Mouse (Mus musculus): ENCODE data around the gene Uchl3. TPM values are rescaled to one million over a fixed set of nuclear protein-coding genes. Genes with fewer than 3 reads are reported as not detected.

The Uchl3 gene
- total RNA-seq (2023; ENCODE audit: inconsistent age), result 55.6 to 64.8 TPM (median 57.4 TPM) in 4 replicates

DNA sequence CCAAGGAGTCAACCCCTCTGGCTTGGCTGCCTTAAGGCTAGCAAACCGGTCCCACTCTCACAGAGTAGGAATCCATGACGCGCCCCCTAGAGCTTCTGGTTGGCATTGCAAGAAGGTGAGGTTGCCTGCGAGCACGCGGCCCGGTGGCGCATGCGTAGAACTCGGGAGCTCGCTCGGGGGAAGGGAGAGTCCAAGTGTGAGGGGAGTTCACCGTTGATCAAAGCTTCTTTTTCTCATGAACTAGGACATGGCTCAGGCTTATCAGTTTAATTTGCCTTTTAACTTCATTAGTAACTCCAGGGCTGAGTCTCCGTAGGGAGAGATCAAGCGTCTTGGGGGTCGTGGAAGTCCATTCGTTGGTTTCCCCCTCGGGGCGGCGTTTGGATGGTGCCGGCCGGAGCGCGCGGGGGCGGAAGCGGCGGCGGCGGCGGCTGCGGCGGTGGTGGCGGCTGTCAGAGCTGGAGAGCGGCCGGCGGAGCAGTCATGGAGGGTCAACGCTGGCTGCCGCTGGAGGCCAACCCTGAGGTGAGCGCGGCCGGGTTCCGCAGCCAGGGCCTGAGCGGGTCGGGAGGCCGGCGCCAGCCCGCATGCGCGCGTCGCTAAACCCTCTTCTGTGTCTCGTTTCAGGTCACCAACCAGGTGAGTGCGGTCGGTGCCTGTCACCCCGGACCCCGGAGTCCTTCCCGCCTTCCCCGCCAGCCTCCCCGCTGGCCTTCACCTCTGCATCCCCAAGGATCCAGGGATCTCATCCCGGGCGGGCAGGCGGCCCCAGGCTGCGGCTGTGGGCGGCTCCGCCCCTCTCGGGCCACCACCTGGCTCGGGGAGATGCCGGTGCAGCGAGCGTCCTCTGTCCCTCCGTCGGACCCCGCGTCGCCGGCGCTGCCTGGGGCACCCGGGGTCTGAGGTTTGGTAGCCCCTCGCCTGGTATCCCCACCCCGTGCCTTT, at the start of gene Uchl3:
Gene Uchl3, plus strand, starts transcription at position 387 of the 945 bp plus-strand sequence.

DNA sequence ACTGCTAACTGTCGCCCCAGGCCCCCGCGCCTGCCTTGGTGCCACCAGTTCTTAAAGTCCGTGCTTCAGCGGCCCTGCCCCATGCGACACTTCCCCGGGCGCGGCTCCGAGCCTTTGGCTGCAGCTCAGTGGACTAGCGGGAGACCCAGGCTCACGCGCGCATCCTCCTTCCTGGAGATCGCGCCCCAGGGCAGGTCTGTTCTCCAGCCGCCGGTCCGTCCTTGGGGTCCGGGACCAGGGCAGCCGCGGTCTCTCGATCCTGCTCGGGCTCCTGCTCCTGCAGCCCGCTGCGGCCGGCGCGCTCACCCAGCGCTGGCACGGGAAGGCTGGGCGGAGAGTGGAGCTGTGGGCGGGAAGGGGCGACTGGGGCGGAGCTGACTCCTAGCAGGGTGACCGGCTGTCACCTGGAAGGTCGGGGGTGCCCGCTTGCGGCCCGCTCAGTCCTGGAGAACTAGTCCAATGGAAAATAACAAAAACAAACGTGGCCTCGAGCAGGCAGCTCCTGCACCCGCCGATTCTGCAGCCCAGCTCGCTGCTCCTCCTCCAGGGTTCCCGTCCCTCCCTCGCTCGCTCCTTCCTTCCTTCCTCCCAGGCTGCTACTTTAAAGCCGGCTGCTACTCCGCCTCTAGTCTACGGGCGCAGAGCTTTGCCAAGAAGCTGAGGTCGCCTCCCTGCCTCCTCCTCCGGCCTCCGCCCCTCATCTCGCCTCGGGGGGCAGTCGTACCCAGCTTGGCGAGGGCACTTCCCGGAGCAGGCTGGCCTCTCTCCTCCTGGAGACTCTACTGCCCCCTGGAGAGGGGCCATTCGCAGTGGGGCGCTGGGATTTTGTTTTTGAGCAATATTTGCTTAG, 45.0 kb upstream of the Uchl3 start, which contains the start of gene Tbc1d4:
Gene Tbc1d4, minus strand, starts transcription at position 673 of the 850 bp plus-strand sequence.

DNA sequence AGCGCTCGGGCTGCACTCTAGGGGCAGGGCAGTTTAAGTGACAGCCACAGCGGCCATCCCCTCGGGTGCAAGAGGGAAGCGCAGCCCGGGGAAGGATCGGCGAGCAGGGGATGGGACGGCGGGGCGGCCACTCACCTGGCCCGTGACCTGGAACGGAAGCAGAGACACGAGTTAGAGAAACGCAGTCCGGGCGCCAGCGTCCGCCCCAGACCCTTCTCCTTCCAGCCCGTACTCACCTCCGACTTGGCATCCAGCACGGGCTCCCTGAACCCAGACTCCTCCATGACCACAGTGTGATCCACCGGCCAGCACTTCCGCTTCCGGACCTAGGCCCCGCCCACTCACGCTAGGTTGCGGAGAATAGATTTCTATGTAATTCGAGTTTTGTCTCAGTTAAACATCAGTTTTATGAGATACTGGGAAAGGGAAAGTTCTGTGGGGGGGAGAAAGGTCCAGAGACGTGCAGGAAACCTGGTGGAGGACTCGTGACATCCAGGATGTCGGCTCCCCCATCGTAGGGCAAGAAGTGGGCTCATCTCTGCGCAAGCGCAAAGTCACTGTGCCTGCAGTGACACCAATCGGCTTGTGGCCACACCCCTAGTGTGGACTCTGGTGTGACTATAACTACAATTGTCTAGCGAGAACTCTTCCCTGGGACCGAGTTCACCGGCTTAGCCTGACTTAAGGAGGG, 13.5 kb upstream of the Uchl3 start, which contains the start of gene Commd6:
Gene Commd6, minus strand, starts transcription at position 534 of the 691 bp plus-strand sequence.

DNA sequence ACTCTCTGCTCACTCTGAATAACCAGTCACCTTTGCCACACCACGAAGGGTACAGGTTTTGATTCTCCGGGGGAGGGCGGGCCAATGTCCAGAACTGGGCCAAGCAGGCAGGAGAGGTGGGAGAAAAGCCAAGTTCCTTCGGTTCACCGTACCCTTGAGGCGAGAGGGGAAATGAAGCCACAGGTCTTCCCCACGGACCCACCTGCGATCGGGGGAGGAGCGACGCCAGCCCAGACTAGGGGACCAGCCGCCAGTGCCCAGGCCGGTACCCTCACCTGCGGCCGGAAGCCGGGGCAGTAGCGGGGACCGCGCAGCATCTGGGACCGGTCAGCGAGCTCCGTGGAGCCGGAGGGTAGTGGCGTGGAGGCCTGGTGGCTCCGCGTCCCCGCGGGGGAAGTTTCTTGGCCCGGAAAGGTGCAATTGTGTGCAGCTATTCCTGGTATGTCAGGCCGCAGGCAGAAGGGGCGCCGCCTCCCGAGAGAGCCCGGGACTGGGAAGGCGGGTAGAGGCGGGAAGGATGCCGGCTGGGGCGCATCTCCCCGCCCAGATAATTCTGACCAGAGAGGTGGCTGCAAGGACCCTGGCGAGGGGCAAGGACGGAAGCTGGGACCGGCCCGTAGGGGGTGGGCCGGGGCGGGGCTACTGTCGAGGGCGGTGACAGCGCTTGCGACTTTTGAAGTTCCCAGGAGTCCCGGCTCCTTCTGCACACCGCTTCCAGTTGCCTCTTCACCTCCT, 75.6 kb downstream of the Uchl3 start, which contains the start of the genes Gm9922 and Lmo7:
Gene Gm9922, minus strand, starts transcription at position 578 of the 735 bp plus-strand sequence.
Gene Lmo7, plus strand, starts transcription at position 721 of the 735 bp plus-strand sequence.

Other genes starting within 250 kb of the Uchl3 start
- 0.58 to 0.96 TPM (median 0.68 TPM) in 4 replicates for gene Tbc1d4, start 44.8 kb upstream of the Uchl3 start, total RNA-seq (2023; ENCODE audit: inconsistent age)
- 38.2 to 59.2 TPM (median 55.8 TPM) in 4 replicates for gene Commd6, start 13.3 kb upstream of the Uchl3 start, total RNA-seq (2023; ENCODE audit: inconsistent age)
- not detected in 4 replicates for gene Gm9922, start 75.8 kb downstream of the Uchl3 start, total RNA-seq (2023; ENCODE audit: inconsistent age)
- gene Lmo7, start 76.0 kb downstream of the Uchl3 start, total RNA-seq (2023; ENCODE audit: inconsistent age), result 1.00 to 2.5 TPM (median 1.3 TPM) in 4 replicates